Mouse (Mus musculus) testis, postnatal 14 days (tissue): Measurements from ENCODE around the gene Zdhhc24.

Experiments
- DNase-seq: peaks from one replicate; pipeline ENCODE4 v3.0.0; 2021; ENCODE audit warnings: low spot score

Gene Zdhhc24

GRCm38 (mm10) chr19:4877785-4878184 lies 683 bp upstream of the Zdhhc24 start, which contains the start of gene Actn3:
Gene Actn3, minus strand, starts transcription at chr19:4877909.
- peak; percentile 75 for DNase-seq

GRCm38 (mm10) chr19:4879324-4879703 lies 846 bp downstream of the Zdhhc24 start:
- DNase-seq = no peak

GRCm38 (mm10) chr19:4883961-4884360 lies 5.5 kb downstream of the Zdhhc24 start:
- no peak for DNase-seq

- no peak for DNase-seq
These were observed 11.3 kb downstream of the Zdhhc24 start for GRCm38 (mm10) chr19:4889791-4890190.

- no peak for DNase-seq
These were observed 13.3 kb downstream of the Zdhhc24 start for GRCm38 (mm10) chr19:4891798-4892197.

- DNase-seq = no peak
These were observed 18.5 kb downstream of the Zdhhc24 start for GRCm38 (mm10) chr19:4896780-4897520.

- DNase-seq = no peak
These were observed 20.5 kb downstream of the Zdhhc24 start for GRCm38 (mm10) chr19:4898972-4899371.

- DNase-seq = no peak
These were observed 21.4 kb downstream of the Zdhhc24 start for GRCm38 (mm10) chr19:4899888-4900287.

GRCm38 (mm10) chr19:4905979-4906794 lies 27.7 kb downstream of the Zdhhc24 start, which contains the start of gene Bbs1:
Gene Bbs1, minus strand, starts transcription at chr19:4906628.
- peak; percentile 83 for DNase-seq

GRCm38 (mm10) chr19:4908107-4908506 lies 29.6 kb downstream of the Zdhhc24 start:
- no peak for DNase-seq

GRCm38 (mm10) chr19:4909376-4909775 lies 30.9 kb downstream of the Zdhhc24 start:
- DNase-seq = no peak

- DNase-seq = no peak
These were observed 37.6 kb downstream of the Zdhhc24 start for GRCm38 (mm10) chr19:4915924-4916603.

- DNase-seq = no peak
These were observed 38.4 kb downstream of the Zdhhc24 start for GRCm38 (mm10) chr19:4916827-4917226.

- no peak for DNase-seq
These were observed 41.2 kb downstream of the Zdhhc24 start for GRCm38 (mm10) chr19:4919652-4920051.

- DNase-seq = no peak
These were observed 46.8 kb downstream of the Zdhhc24 start for GRCm38 (mm10) chr19:4925121-4925860.

- DNase-seq = peak; percentile 98
These were observed 49.5 kb downstream of the Zdhhc24 start, which contains the start of gene Dpp3 for GRCm38 (mm10) chr19:4927904-4928531. Gene Dpp3, minus strand, starts transcription at chr19:4928287.

GRCm38 (mm10) chr19:4928781-4929180 lies 50.3 kb downstream of the Zdhhc24 start:
- DNase-seq = no peak
